Mouse (Mus musculus) bone marrow macrophage, adult 2 months (primary cell): ENCODE data around the gene Foxa1.

Experiments
- CTCF ChIP-seq: IDR thresholded peaks from 2 replicates; pipeline ENCODE4 v1.5.1; 2012; ENCODE audit warnings: low read depth, mild to moderate bottlenecking, low read length, moderate library complexity
- POLR2A ChIP-seq: IDR thresholded peaks from 2 replicates; pipeline ENCODE4 v1.6.1; 2012; ENCODE audit warnings: mild to moderate bottlenecking, low read depth, low read length, borderline replicate concordance

DNA sequence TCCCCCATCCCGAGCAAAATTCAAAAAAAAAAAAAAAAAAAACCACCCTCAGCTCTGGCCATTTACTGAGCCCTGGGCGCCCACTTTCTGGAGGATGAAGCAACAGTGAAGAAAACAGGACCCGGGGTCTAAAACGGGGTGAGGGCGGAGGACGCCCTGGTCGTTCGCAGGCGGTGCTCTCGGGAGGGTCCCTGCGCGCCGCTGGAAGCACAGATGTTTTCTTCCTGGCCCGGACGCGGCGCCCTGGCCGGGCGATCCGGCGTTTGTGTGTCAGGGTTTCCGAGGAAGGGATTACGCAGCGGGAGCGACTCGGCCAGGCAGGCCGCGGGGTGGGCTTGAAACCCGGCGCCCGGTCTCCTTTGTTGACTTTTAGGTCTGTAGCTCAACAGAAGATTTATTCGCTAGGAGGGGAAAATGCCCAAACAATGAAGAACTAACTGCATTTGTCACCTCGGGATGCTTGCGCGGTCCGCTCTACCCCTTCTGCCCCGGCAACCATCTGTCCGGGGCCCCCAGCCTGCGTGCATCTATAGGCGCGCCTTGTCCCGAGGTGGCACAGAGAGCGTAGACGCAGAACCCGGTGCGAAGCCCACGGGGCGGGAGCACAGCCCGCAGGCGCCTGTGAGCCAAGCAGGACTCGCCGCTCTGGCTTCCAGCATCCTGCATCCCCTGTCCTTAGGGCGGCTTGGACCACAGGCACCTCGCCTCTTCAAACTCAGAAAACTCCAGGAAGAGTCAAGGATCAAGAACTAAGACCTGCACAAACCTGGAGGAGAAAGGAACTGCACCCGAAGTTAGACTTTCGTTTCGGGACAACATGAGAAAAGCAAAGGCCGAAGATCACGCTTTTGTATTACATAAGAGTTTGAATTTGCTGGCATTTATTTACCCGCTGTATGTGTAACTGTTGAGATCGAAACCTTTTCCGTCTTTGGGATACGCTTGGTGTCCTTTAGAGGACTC, 7.8 kb downstream of the Foxa1 start:
- TF ChIP-seq POLR2A (no peak), CTCF (no peak)
